Mouse (Mus musculus): ENCODE data around the gene Pde8b. TPM values are rescaled to one million over a fixed set of nuclear protein-coding genes. Genes with fewer than 3 reads are reported as not detected.

The Pde8b gene
- polyA plus RNA-seq, 1 experiment: 0.06 TPM

- TF ChIP-seq GATA1 (IDR thresholded peaks at IDR 0.05; ENCODE audit: borderline replicate concordance, low read length): no peak
- no peak for TF ChIP-seq FLI1 (IDR thresholded peaks at IDR 0.05; ENCODE audit: low read length)
- no peaks in the 10 kb centered on the region for H3K9me3 ChIP-seq
- peaks cover 24% of the 10 kb centered on the region for H3K4me1 ChIP-seq
- H3K4me3 ChIP-seq (replicated peaks): no peak overlapping the region
- peaks cover 10% of the 10 kb centered on the region for H3K27me3 ChIP-seq (replicated peaks)
- no peaks in the 10 kb centered on the region for H3K36me3 ChIP-seq (replicated peaks; ENCODE audit: low read length)
These were observed 124.5 kb downstream of the Pde8b start for GRCm38 (mm10) chr13:95125546-95126215.

- no peak overlapping the region for H3K4me3 ChIP-seq (replicated peaks)
- TF ChIP-seq GATA1 (IDR thresholded peaks at IDR 0.05; ENCODE audit: borderline replicate concordance, low read length): no peak
- TF ChIP-seq FLI1 (IDR thresholded peaks at IDR 0.05; ENCODE audit: low read length): no peak
- H3K9me3 ChIP-seq: no peaks in the 10 kb centered on the region
- H3K27me3 ChIP-seq (replicated peaks): peaks cover 11% of the 10 kb centered on the region
- no peaks in the 10 kb centered on the region for H3K36me3 ChIP-seq (replicated peaks; ENCODE audit: low read length)
- H3K4me1 ChIP-seq: peaks cover 8% of the 10 kb centered on the region; the same call in 1 of the 2 replicates
These were observed 129.6 kb downstream of the Pde8b start for GRCm38 (mm10) chr13:95120570-95120969.

- Histone ChIP-seq H3K27me3 (replicated peaks) (peaks cover 7% of the 10 kb centered on the region), H3K9me3 (no peaks in the 10 kb centered on the region), H3K4me1 (peaks cover 3% of the 10 kb centered on the region; the same call in 1 of the 2 replicates), H3K36me3 (replicated peaks; ENCODE audit: low read length) (no peaks in the 10 kb centered on the region), H3K4me3 (replicated peaks) (no peak overlapping the region)
- TF ChIP-seq GATA1 (IDR thresholded peaks at IDR 0.05; ENCODE audit: borderline replicate concordance, low read length): no peak
- TF ChIP-seq FLI1 (IDR thresholded peaks at IDR 0.05; ENCODE audit: low read length): no peak
These were observed 136.4 kb downstream of the Pde8b start for GRCm38 (mm10) chr13:95113763-95114162.

- no peaks in the 10 kb centered on the region for H3K36me3 ChIP-seq (replicated peaks; ENCODE audit: low read length)
- H3K4me1 ChIP-seq: peaks cover 3% of the 10 kb centered on the region; the same call in 1 of the 2 replicates
- no peak for TF ChIP-seq GATA1 (IDR thresholded peaks at IDR 0.05; ENCODE audit: borderline replicate concordance, low read length)
- TF ChIP-seq FLI1 (IDR thresholded peaks at IDR 0.05; ENCODE audit: low read length): no peak
- H3K4me3 ChIP-seq (replicated peaks): no peak overlapping the region
- H3K27me3 ChIP-seq (replicated peaks): peaks cover 6% of the 10 kb centered on the region
- H3K9me3 ChIP-seq: no peaks in the 10 kb centered on the region
These were observed 140.6 kb downstream of the Pde8b start for GRCm38 (mm10) chr13:95109555-95109954.

GRCm38 (mm10) chr13:95108035-95108434 is 142.1 kb downstream of the Pde8b start:
- H3K36me3 ChIP-seq (replicated peaks; ENCODE audit: low read length): no peaks in the 10 kb centered on the region
- H3K27me3 ChIP-seq (replicated peaks): peaks cover 6% of the 10 kb centered on the region
- peaks cover 2% of the 10 kb centered on the region; the same call in 1 of the 2 replicates for H3K4me1 ChIP-seq
- no peak for TF ChIP-seq GATA1 (IDR thresholded peaks at IDR 0.05; ENCODE audit: borderline replicate concordance, low read length)
- TF ChIP-seq FLI1 (IDR thresholded peaks at IDR 0.05; ENCODE audit: low read length): no peak
- H3K9me3 ChIP-seq: no peaks in the 10 kb centered on the region
- no peak overlapping the region for H3K4me3 ChIP-seq (replicated peaks)

GRCm38 (mm10) chr13:95104865-95105264 is 145.3 kb downstream of the Pde8b start:
- Histone ChIP-seq H3K4me3 (replicated peaks) (no peak overlapping the region), H3K27me3 (replicated peaks) (peaks cover 16% of the 10 kb centered on the region), H3K4me1 (peaks cover 21% of the 10 kb centered on the region; the same call in 1 of the 2 replicates)

GRCm38 (mm10) chr13:95102985-95103590 is 147.0 kb downstream of the Pde8b start:
- H3K36me3 ChIP-seq (replicated peaks; ENCODE audit: low read length): no peaks in the 10 kb centered on the region

More at GRCm38 (mm10) chr13:95104865-95105264, 145.3 kb downstream of the Pde8b start:
- 0 out of 2 replicates have a peak, but pooled peaks cover 5% of the 10 kb centered on the region for H3K9me3 ChIP-seq
- H3K36me3 ChIP-seq (replicated peaks; ENCODE audit: low read length): no peaks in the 10 kb centered on the region
- TF ChIP-seq GATA1 (IDR thresholded peaks at IDR 0.05; ENCODE audit: borderline replicate concordance, low read length) (no peak), FLI1 (IDR thresholded peaks at IDR 0.05; ENCODE audit: low read length) (no peak)

GRCm38 (mm10) chr13:95101315-95101714 is 148.8 kb downstream of the Pde8b start:
- no peak overlapping the region for H3K4me3 ChIP-seq (replicated peaks)
- TF ChIP-seq GATA1 (IDR thresholded peaks at IDR 0.05; ENCODE audit: borderline replicate concordance, low read length) (no peak), FLI1 (IDR thresholded peaks at IDR 0.05; ENCODE audit: low read length) (no peak)
- peaks cover 17% of the 10 kb centered on the region for H3K27me3 ChIP-seq (replicated peaks)
- H3K36me3 ChIP-seq (replicated peaks; ENCODE audit: low read length): no peaks in the 10 kb centered on the region
- 0 out of 2 replicates have a peak, but pooled peaks cover 5% of the 10 kb centered on the region for H3K9me3 ChIP-seq
- H3K4me1 ChIP-seq: peaks cover 36% of the 10 kb centered on the region

More at GRCm38 (mm10) chr13:95102985-95103590, 147.0 kb downstream of the Pde8b start:
- peaks cover 17% of the 10 kb centered on the region for H3K27me3 ChIP-seq (replicated peaks)
- TF ChIP-seq FLI1 (IDR thresholded peaks at IDR 0.05; ENCODE audit: low read length) (no peak), GATA1 (IDR thresholded peaks at IDR 0.05; ENCODE audit: borderline replicate concordance, low read length) (no peak)
- peaks cover 32% of the 10 kb centered on the region for H3K4me1 ChIP-seq
- H3K9me3 ChIP-seq: 0 out of 2 replicates have a peak, but pooled peaks cover 5% of the 10 kb centered on the region
- H3K4me3 ChIP-seq (replicated peaks): no peak overlapping the region

- peaks cover 40% of the 10 kb centered on the region for H3K4me1 ChIP-seq
- 0 out of 2 replicates have a peak, but pooled peaks cover 5% of the 10 kb centered on the region for H3K9me3 ChIP-seq
- H3K36me3 ChIP-seq (replicated peaks; ENCODE audit: low read length): no peaks in the 10 kb centered on the region
- H3K27me3 ChIP-seq (replicated peaks): peaks cover 12% of the 10 kb centered on the region
- H3K4me3 ChIP-seq (replicated peaks): no peak overlapping the region
- no peak for TF ChIP-seq GATA1 (IDR thresholded peaks at IDR 0.05; ENCODE audit: borderline replicate concordance, low read length)
- TF ChIP-seq FLI1 (IDR thresholded peaks at IDR 0.05; ENCODE audit: low read length): no peak
These were observed 151.0 kb downstream of the Pde8b start for GRCm38 (mm10) chr13:95098931-95099720.

Data from megakaryocyte, embryonic 14.5 days (primary cell).